Mouse (Mus musculus): ENCODE measurements around the gene Slc6a9. TPM values are rescaled to one million over a fixed set of nuclear protein-coding genes. Genes with fewer than 3 reads are reported as not detected.

The Slc6a9 gene
- polyA plus RNA-seq, 1 experiment from 2014 or later = 5.5 TPM

DNA sequence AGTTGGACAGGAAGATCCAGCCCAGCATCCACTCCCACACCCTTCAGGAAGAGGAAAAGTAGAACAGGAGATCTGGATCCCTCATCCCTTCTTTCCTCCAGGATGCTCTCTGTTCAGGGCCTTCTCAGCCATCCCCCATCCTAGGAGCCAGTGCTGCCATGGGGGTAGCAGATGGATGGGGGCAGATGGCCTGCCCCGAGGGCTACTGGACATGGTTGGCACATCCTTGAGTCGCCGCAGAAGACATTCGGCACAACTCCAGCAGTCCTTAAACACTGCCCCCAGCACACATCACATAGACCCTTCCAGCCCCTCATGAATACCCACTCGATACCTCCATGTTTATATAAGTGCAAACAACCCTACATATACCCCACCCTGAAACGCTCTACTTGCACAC, 61.7 kb downstream of the Slc6a9 start:
- Histone ChIP-seq H3K27ac (replicated peaks; ENCODE audit: low read depth, low read length) (no peak overlapping the region), H3K27me3 (replicated peaks; ENCODE audit: control insufficient read depth, insufficient read depth, low read length) (no peaks in the 10 kb centered on the region), H3K4me1 (ENCODE audit: control insufficient read depth, insufficient read depth, low read length) (0 out of 2 replicates have a peak, but pooled peaks cover 5% of the 10 kb centered on the region), H3K9ac (ENCODE audit: low read depth, low read length) (no peak overlapping the region), H3K4me2 (ENCODE audit: low read depth, low read length) (no peak overlapping the region), H3K4me3 (ENCODE audit: low read depth, low read length) (no peak overlapping the region), H3K36me3 (ENCODE audit: control insufficient read depth, insufficient read depth, low read length) (peaks cover 65% of the 10 kb centered on the region), H3K9me3 (ENCODE audit: control insufficient read depth, low read length) (no peaks in the 10 kb centered on the region)
- WGBS = 93% methylated on average over 6 of the region's 6 CpGs
- ATAC-seq (ENCODE audit: low read depth) = no peak
- no peak for DNase-seq (ENCODE audit: low spot score)

DNA sequence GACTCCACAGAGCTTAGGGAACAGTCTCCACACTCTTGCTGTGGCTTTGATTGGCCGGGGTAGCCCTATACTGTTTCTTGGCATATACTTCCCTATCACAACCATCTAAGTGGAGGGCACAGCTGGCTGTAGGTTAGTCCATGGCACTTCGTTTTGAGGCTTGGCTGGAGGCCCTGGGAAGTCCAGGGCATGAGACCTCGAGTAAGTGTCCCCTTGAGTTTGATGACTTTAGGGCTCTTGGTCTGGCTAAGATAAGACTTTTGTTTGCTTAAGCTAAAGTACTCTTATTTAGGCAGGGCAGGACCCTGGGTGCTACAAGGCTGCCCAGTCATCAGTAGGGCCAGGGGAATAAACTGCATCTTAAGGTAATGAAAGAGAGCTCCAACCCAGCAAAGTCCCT, 63.8 kb downstream of the Slc6a9 start:
- Histone ChIP-seq H3K27ac (replicated peaks; ENCODE audit: low read depth, low read length) (no peak overlapping the region), H3K4me1 (ENCODE audit: control insufficient read depth, insufficient read depth, low read length) (no peaks in the 10 kb centered on the region), H3K4me3 (ENCODE audit: low read depth, low read length) (no peak overlapping the region), H3K4me2 (ENCODE audit: low read depth, low read length) (no peak overlapping the region), H3K9ac (ENCODE audit: low read depth, low read length) (no peak overlapping the region), H3K36me3 (ENCODE audit: control insufficient read depth, insufficient read depth, low read length) (peaks cover 86% of the 10 kb centered on the region), H3K27me3 (replicated peaks; ENCODE audit: control insufficient read depth, insufficient read depth, low read length) (no peaks in the 10 kb centered on the region), H3K9me3 (ENCODE audit: control insufficient read depth, low read length) (no peaks in the 10 kb centered on the region)
- no peak for ATAC-seq (ENCODE audit: low read depth)
- WGBS = 85% methylated on average over 3 of the region's 3 CpGs
- no peak for DNase-seq (ENCODE audit: low spot score)

DNA sequence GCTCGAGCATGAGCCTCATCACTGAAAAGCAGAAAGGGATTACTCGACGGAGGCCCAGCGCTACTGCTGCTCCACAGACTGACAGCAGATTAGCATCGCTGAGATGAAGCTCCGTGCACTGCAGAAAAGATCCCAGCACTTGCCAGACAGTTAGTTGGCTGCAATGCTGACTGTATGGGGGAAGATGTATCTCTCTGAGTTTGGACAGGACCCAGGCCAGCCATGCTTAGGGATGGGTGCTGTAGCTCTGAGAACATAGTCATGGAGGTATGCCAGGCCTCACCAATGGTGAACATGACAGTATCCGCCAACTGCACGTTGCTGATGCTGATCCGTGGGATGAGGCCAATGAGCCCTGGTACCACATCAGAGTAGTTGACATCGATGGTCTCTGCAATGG, 69.8 kb downstream of the Slc6a9 start:
- no peak for DNase-seq (ENCODE audit: low spot score)
- peaks cover 73% of the 10 kb centered on the region for H3K36me3 ChIP-seq (ENCODE audit: control insufficient read depth, insufficient read depth, low read length)

DNA sequence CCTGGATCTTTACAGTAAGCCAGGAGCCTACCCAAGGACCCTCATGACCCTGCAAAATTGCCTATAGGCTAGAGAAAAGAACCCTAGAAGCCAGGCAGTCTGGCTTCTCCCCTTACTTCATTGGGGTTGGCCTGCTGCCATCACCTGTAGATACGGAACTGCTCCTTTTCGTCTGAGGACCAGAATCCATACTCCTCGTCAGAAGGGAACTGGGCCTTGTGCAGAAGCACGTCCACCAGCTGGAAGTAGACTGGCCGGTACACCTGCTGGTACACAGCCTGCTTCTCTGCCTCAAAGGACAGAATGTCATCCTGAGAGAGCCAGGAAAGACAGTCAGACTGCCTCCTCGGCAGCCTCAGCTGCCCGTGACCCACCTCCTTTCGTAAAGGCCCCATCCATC, 70.5 kb downstream of the Slc6a9 start:
- Histone ChIP-seq H3K4me2 (ENCODE audit: low read depth, low read length) (no peak overlapping the region), H3K4me3 (ENCODE audit: low read depth, low read length) (no peak overlapping the region), H3K36me3 (ENCODE audit: control insufficient read depth, insufficient read depth, low read length) (peaks cover 69% of the 10 kb centered on the region), H3K9me3 (ENCODE audit: control insufficient read depth, low read length) (no peaks in the 10 kb centered on the region), H3K4me1 (ENCODE audit: control insufficient read depth, insufficient read depth, low read length) (no peaks in the 10 kb centered on the region; the same call in none of the 2 replicates), H3K27me3 (replicated peaks; ENCODE audit: control insufficient read depth, insufficient read depth, low read length) (no peaks in the 10 kb centered on the region), H3K27ac (replicated peaks; ENCODE audit: low read depth, low read length) (no peak overlapping the region), H3K9ac (ENCODE audit: low read depth, low read length) (no peak overlapping the region)
- DNase-seq (ENCODE audit: low spot score) = no peak
- 90% methylated on average over 8 of the region's 8 CpGs for WGBS
- no peak for ATAC-seq (ENCODE audit: low read depth)

More for the DNA sequence above, 69.8 kb downstream of the Slc6a9 start:
- H3K27me3 ChIP-seq (replicated peaks; ENCODE audit: control insufficient read depth, insufficient read depth, low read length) = no peaks in the 10 kb centered on the region
- H3K4me1 ChIP-seq (ENCODE audit: control insufficient read depth, insufficient read depth, low read length) = no peaks in the 10 kb centered on the region; the same call in 1 of the 2 replicates
- 89% methylated on average over 10 of the region's 10 CpGs for WGBS
- H3K4me3 ChIP-seq (ENCODE audit: low read depth, low read length) = no peak overlapping the region
- H3K27ac ChIP-seq (replicated peaks; ENCODE audit: low read depth, low read length) = no peak overlapping the region
- no peak for ATAC-seq (ENCODE audit: low read depth)
- no peaks in the 10 kb centered on the region for H3K9me3 ChIP-seq (ENCODE audit: control insufficient read depth, low read length)
- H3K4me2 ChIP-seq (ENCODE audit: low read depth, low read length) = no peak overlapping the region
- no peak overlapping the region for H3K9ac ChIP-seq (ENCODE audit: low read depth, low read length)

DNA sequence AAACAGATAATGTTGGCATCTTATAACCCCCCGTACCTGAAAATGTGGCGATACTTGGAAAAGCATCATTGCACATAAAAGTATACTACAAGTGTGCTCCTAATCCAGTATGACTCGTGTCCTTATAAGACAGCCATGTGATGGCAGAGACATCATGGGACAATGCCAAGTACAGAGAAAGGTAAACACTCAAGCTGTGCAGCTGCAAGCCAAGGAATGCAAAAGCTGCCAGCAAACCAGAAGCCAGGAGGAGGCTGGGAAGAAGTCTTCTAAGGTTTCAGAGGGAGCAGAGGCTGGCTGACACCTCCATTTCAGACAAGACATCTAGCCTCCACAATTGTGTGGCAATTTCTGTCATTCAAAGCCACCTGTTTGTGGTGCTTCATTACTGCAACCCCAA, 71.9 kb downstream of the Slc6a9 start:
- Histone ChIP-seq H3K27ac (replicated peaks; ENCODE audit: low read depth, low read length) (no peak overlapping the region), H3K4me1 (ENCODE audit: control insufficient read depth, insufficient read depth, low read length) (no peaks in the 10 kb centered on the region; the same call in none of the 2 replicates), H3K4me2 (ENCODE audit: low read depth, low read length) (no peak overlapping the region), H3K4me3 (ENCODE audit: low read depth, low read length) (no peak overlapping the region), H3K9me3 (ENCODE audit: control insufficient read depth, low read length) (no peaks in the 10 kb centered on the region), H3K9ac (ENCODE audit: low read depth, low read length) (no peak overlapping the region), H3K36me3 (ENCODE audit: control insufficient read depth, insufficient read depth, low read length) (peaks cover 68% of the 10 kb centered on the region), H3K27me3 (replicated peaks; ENCODE audit: control insufficient read depth, insufficient read depth, low read length) (no peaks in the 10 kb centered on the region)
- WGBS = 85% methylated on average over 3 of the region's 3 CpGs
- DNase-seq (ENCODE audit: low spot score) = peak; percentile 33
- ATAC-seq (ENCODE audit: low read depth) = peak; percentile 31; the same call in 1 of the 2 replicates

DNA sequence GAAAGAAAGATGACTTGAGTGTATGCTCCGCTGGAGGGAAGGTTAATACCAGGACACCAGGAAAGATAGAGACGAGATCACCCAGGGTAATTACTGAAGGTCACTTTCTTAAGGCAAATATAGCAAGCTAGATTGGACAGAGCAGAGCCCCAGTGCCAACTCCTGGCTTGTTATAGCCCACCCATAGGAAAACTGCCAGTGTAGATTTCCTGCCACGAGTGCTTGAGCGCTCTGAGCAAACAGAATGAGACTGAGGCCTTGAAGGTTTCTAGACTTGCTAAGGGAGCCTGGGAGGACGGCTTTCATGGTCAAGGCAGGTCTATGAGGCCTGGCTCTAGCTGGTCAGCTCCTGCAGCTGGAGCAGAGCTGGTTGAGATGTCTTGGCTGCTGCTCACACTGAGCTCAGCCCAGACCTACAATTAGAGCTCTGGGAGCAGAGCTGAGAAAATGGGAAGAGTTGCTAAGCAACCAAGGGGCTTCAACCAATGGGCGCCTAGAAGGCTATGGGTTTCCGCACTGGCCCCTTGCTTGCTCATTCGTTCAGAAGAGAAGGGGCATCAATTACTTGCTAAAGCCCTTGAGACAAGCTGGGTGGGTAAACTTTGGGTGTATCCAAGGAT, 74.6 kb downstream of the Slc6a9 start:
- Histone ChIP-seq H3K36me3 (ENCODE audit: control insufficient read depth, insufficient read depth, low read length) (peaks cover 54% of the 10 kb centered on the region), H3K27ac (replicated peaks; ENCODE audit: low read depth, low read length) (no peak overlapping the region), H3K4me1 (ENCODE audit: control insufficient read depth, insufficient read depth, low read length) (peaks cover 15% of the 10 kb centered on the region), H3K4me2 (ENCODE audit: low read depth, low read length) (no peak overlapping the region), H3K4me3 (ENCODE audit: low read depth, low read length) (no peak overlapping the region), H3K27me3 (replicated peaks; ENCODE audit: control insufficient read depth, insufficient read depth, low read length) (no peaks in the 10 kb centered on the region), H3K9me3 (ENCODE audit: control insufficient read depth, low read length) (no peaks in the 10 kb centered on the region), H3K9ac (ENCODE audit: low read depth, low read length) (no peak overlapping the region)
- DNase-seq (ENCODE audit: low spot score) = peak; percentile 36
- 73% methylated on average over 8 of the region's 8 CpGs for WGBS
- peak; percentile 50; the same call in 1 of the 2 replicates for ATAC-seq (ENCODE audit: low read depth)

DNA sequence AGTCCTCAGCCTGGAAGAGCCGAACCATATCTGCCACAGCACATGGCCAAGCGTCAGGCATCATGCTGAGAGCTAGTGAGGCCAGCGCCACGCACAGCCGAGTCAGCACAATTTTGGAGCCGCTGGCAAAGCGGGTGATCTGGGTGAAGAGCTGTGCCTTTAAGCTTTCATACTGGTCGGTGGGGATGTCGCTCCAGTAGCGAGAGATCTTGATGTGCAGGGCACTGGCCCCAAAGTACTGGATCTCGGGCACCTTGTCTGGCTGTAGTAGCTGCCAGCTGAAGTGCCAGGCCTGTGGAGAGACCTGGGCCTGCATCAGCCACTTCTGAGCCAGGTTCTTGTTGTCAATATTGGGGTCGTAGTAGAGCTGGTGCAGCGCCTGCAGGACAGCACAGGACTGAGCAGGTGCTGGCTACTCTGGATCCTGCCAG, 77.8 kb downstream of the Slc6a9 start:
- Histone ChIP-seq H3K9ac (ENCODE audit: low read depth, low read length) (no peak overlapping the region), H3K4me3 (ENCODE audit: low read depth, low read length) (no peak overlapping the region), H3K27ac (replicated peaks; ENCODE audit: low read depth, low read length) (no peak overlapping the region), H3K36me3 (ENCODE audit: control insufficient read depth, insufficient read depth, low read length) (peaks cover 36% of the 10 kb centered on the region), H3K27me3 (replicated peaks; ENCODE audit: control insufficient read depth, insufficient read depth, low read length) (no peaks in the 10 kb centered on the region), H3K4me1 (ENCODE audit: control insufficient read depth, insufficient read depth, low read length) (peaks cover 26% of the 10 kb centered on the region), H3K9me3 (ENCODE audit: control insufficient read depth, low read length) (no peaks in the 10 kb centered on the region), H3K4me2 (ENCODE audit: low read depth, low read length) (0 out of 2 replicates have a peak overlapping the region, but pooled peaks have one; percentile 87)
- whole genome bisulfite sequencing = 93% methylated on average over 10 of the region's 13 CpGs
- no peak for DNase-seq (ENCODE audit: low spot score)
- no peak for ATAC-seq (ENCODE audit: low read depth)

DNA sequence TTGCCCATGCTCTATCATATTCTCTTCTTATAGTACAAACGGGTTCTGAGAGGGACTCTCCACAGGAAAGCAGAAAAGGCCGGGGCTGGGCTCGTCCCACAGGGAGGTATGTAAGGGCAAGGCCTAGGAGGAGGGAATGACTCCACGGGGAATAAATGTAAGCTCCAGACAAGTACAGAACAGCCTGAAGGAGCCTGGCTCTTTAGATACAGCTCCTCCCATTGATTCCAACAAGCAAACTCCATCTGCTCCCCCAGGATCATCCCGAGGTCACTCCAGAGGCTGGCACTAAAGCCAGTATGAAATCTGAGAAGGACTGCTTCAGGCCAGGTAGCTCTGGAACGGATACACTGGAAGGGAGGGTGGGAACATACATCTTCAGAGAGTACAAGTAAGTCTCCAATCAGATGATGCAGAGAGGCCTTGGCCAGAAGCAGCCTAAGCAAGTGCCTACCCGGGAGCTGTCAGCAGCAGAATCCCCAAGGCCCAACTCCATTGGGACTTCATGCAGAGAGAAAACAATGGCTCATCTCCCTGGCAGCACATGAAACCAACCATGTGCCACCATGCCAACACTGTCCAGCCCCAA, 78.5 kb downstream of the Slc6a9 start:
- peak; percentile 14 for DNase-seq (ENCODE audit: low spot score)
- H3K9me3 ChIP-seq (ENCODE audit: control insufficient read depth, low read length) = no peaks in the 10 kb centered on the region
- peak overlapping the region; percentile 34 for H3K9ac ChIP-seq (ENCODE audit: low read depth, low read length)
- no peak overlapping the region for H3K27ac ChIP-seq (replicated peaks; ENCODE audit: low read depth, low read length)
- no peak overlapping the region for H3K4me3 ChIP-seq (ENCODE audit: low read depth, low read length)
- peak overlapping the region; percentile 87 for H3K4me2 ChIP-seq (ENCODE audit: low read depth, low read length)
- peaks cover 26% of the 10 kb centered on the region for H3K4me1 ChIP-seq (ENCODE audit: control insufficient read depth, insufficient read depth, low read length)
- ATAC-seq (ENCODE audit: low read depth) = no peak
- 39% methylated on average over 7 of the region's 7 CpGs for WGBS
- no peaks in the 10 kb centered on the region for H3K27me3 ChIP-seq (replicated peaks; ENCODE audit: control insufficient read depth, insufficient read depth, low read length)
- H3K36me3 ChIP-seq (ENCODE audit: control insufficient read depth, insufficient read depth, low read length) = peaks cover 32% of the 10 kb centered on the region

DNA sequence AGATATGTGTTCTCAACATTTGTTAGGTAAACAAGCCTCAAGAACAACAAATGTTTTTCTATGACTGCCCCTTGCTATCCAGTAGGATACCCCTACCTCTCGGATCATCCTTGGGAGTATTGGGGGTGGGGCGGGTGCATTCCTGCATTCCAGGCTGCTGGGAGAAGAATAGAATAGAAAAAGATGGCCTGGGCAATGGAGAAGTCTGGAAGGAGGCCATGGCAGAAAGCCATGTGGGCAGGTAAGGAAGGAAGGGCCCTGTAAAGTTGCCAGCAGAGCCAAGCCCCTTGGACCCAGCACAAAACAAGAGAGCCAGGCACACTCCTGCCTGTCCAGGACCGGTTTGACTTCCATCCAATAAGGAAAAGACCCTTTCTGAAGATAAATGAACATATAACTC, 79.1 kb downstream of the Slc6a9 start:
- no peaks in the 10 kb centered on the region for H3K9me3 ChIP-seq (ENCODE audit: control insufficient read depth, low read length)
- DNase-seq (ENCODE audit: low spot score) (peak; percentile 32), ATAC-seq (ENCODE audit: low read depth) (no peak)
- H3K4me2 ChIP-seq (ENCODE audit: low read depth, low read length) = peak overlapping the region; percentile 87
- H3K27me3 ChIP-seq (replicated peaks; ENCODE audit: control insufficient read depth, insufficient read depth, low read length) = no peaks in the 10 kb centered on the region
- peak overlapping the region; percentile 71 for H3K4me3 ChIP-seq (ENCODE audit: low read depth, low read length)
- peaks cover 26% of the 10 kb centered on the region for H3K4me1 ChIP-seq (ENCODE audit: control insufficient read depth, insufficient read depth, low read length)
- peaks cover 29% of the 10 kb centered on the region for H3K36me3 ChIP-seq (ENCODE audit: control insufficient read depth, insufficient read depth, low read length)
- WGBS = 49% methylated on average over 3 of the region's 3 CpGs
- H3K9ac ChIP-seq (ENCODE audit: low read depth, low read length) = peak overlapping the region; percentile 82
- no peak overlapping the region for H3K27ac ChIP-seq (replicated peaks; ENCODE audit: low read depth, low read length)

All from embryonic facial prominence, embryonic 14.5 days (tissue).